Mouse (Mus musculus) embryo, embryonic 9.5 days (tissue): ENCODE data around the gene Olfr463.
"Not testable (repeated sequence)": the region's sequence is repeated elsewhere in the genome, so short reads cannot be mapped to it uniquely, and the experiment has no call there.

Source experiments
- DNase-seq: peaks from one replicate; pipeline ENCODE4 v3.0.0-alpha.2; 2017; ENCODE audit errors: extremely low spot score

Gene Olfr463

DNA sequence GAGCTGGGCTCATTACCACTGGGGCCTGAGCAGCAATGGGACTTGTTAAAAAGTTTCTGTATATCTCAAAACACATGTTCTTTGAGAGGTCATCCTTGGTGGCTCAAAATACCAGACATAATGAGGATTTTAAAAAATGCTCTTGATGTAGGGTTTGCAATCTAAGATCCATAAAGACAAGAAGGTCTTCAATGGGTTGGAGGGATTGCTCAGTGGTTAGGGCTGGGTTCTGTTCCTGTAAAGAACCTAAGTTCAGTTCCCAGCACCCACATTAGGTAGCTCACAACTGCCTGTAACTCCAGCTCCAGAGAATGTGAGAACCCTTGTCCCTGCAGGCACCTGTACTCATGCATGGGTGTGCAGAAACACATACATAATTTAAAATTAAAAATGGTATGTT, at the start of gene Olfr463:
Gene Olfr463, minus strand, starts transcription at position 101 of the 400 bp plus-strand sequence.
- DNase-seq: no peak

DNA sequence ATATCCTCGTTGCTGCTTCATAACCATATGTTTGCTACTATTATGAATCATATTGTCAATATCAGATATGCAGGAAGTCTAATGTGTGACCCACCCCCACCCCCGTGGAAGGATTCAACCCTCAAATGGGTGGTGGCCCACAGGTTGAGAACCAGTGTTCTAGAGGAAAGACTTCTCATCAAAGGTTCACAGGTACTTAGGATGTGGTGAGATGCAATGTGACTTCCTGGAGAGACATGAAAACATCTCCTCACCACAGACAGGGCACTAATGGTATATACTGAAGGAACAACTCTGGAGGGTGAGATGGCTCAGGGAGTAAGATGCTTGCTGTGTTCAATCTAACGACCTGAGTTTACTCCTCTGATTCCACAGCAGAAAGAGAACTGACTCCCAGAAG, 38.3 kb upstream of the Olfr463 start:
- DNase-seq: no peak

- no peak for DNase-seq
These were observed 36.5 kb upstream of the Olfr463 start for GRCm38 (mm10) chr11:87933731-87934130.

GRCm38 (mm10) chr11:87930348-87930747, 33.2 kb upstream of the Olfr463 start:
- no peak for DNase-seq

- peak; percentile 49 for DNase-seq
These were observed 23.8 kb upstream of the Olfr463 start, which contains the start of gene Olfr464 for GRCm38 (mm10) chr11:87920966-87921365. TSS of gene Olfr464 (minus strand) at chr11:87920967.

GRCm38 (mm10) chr11:87920301-87920700, 23.1 kb upstream of the Olfr463 start:
- DNase-seq: no peak

GRCm38 (mm10) chr11:87916005-87916404, 18.8 kb upstream of the Olfr463 start:
- no peak for DNase-seq

DNA sequence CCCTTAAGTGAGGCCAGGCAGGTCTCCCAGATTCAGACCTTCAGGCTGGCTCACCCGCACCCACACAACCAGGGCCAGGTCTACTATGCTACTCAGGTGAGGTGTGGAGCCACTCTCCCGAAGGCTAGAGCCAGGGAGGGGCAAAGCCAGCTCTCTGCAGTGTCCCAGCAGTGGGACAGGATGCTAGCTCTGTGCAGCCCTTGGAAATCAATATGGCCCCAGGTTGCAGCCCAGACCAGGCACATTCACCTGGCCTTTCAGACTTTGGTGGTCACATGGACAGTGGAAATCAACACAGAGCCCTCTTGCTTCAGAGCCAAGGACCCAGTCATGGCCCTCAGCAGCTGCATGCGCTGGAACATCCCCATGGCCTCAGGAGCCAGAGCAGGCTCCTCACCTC, 7.1 kb upstream of the Olfr463 start:
- DNase-seq: no peak

DNA sequence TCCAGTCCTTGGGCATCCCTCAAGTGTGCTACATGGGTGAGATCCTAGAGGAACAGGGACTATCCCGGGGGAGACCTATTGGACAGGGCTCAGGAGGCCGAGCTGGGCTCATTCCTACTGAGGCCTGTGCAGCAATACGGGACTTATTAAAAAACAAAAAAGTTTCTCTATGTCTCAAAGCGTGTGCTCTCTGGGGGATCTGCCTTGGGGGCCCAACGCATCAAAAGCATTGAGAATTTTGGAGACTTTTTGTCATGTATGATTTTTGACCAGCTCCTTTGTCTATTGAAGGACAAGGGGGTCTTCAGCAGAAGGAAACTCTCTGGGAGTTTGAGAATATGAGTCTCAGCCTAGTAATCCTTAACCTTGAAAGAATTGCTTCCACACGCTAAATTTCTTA, 5.0 kb downstream of the Olfr463 start, which contains the start of gene Olfr462:
Gene Olfr462, minus strand, starts transcription at position 101 of the 400 bp plus-strand sequence.
- DNase-seq: no peak

GRCm38 (mm10) chr11:87884856-87885255, 12.3 kb downstream of the Olfr463 start:
- no peak for DNase-seq

- DNase-seq: peak; percentile 20
These were observed 13.7 kb downstream of the Olfr463 start for GRCm38 (mm10) chr11:87883493-87883892.

DNA sequence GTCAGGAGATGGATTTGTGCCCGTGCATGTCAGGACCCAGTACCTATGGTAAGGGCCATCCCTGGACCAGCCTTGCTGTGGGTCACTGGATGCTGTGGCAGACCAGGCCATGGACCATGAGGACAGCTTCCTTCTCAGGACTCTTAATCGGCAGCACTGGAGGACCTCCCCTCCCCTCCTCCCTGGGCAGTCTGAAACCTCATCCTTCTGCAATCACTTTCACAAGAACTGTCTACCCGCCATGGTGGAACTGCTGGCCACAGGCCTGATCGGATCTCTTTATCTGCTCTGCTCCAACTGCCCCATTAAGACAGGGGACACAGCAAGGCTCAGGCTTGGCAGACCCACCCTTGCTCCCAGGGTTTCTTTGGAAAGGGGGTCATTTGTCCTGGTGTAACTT, 15.5 kb downstream of the Olfr463 start:
- DNase-seq: no peak

GRCm38 (mm10) chr11:87879826-87880225, 17.4 kb downstream of the Olfr463 start:
- DNase-seq: no peak

DNA sequence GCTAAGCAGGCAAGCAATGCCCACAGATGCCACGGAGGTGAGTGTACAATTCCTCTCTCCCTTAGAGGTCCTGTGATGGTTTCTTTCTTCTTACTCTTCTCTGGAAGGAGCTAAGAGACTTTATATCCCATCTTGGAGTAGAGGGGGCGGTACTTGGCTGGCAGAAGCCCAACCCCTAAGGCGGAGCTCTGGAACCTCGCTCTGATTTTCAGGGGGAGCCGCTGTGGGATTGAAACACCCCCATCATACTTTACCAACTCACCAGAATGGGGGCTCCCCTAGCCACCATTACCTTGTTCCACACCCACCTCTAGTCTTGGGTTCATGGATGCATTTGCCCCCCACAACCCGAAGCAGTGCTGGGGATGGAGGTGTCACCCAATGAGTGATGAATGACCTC, 21.8 kb downstream of the Olfr463 start, which contains the start of gene Epx:
Gene Epx, minus strand, starts transcription at position 101 of the 400 bp plus-strand sequence.
- DNase-seq: no peak

GRCm38 (mm10) chr11:87871766-87872165, 25.4 kb downstream of the Olfr463 start:
- no peak for DNase-seq

DNA sequence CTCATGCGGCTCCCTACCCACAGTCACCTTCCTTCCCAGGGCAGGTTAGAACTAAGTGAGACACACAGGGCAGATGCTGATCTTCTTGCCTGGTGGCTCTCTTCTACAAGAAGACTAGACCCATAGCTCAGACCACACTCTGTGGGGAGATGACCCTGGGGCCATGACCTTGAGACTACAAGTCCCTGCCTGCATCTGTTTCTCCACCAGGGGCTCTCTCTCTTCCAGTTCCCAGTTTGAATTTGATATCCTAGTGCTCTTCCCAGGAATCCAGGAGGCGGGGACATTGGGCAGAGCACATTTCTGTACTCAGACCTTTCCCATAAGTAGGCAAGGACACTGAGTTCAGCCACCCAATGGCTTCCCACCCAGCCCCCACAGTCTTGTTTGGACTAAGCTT, 27.1 kb downstream of the Olfr463 start:
- no peak for DNase-seq

GRCm38 (mm10) chr11:87866891-87867290, 30.3 kb downstream of the Olfr463 start:
- DNase-seq: not testable (repeated sequence)

GRCm38 (mm10) chr11:87862805-87863204, 34.4 kb downstream of the Olfr463 start:
- DNase-seq: no peak

DNA sequence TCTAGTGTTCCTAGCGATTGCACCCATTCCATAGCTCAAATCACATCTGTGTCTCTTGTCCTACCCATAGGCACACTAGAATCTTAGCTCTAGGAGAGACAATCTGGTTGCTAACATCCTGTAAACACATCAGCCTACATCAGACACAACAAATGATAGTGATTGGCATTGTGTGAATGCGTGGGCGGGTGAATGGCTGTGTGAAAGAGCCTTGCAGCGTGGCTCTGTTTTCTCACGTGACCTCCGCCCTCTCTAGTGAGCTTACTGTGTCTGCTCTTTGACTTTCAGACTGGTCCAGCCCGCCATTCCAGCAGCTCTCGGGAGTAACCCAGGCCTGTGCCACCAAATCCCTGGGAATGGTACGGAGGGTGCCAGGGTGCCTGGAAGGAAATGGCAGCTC, 36.8 kb downstream of the Olfr463 start:
- DNase-seq: no peak

DNA sequence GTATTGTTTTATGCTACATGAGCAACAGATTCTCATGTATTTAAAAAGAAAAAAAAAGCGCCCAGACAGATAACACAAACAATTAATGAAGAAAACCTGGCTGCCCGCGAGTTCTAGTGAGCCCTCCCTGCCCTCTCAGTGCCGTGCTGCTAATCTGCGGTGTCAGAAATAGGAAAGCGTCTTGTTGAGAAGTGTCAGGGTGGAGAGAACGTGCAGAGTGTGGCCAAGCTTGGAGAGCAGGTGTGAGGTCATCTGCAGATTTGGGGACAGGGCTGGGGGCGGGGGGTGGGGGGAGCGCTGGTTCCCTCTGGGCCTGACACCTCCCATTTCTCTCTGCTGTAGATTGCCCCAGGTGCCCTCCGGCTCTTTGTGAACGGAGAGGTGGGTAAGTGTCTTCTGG, 37.9 kb downstream of the Olfr463 start:
- no peak for DNase-seq

DNA sequence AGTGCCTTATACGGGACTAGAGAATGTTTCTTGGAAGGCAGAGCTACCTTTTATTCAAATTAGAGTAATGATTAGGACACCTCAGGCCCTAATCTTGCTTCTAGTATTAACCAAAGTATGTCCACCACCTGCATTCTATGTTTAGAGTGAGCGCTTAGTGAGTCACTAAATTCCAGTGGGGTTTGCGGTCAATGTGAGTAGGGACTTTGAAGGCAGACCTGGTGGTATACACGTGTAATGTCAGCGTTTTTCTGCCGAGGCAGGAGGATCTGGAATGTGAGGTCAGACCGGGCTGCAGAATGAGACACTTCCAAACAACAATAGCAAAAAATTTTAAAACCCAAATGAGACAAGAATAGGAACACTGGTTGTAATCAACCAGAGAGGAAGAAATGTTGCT, 42.6 kb downstream of the Olfr463 start:
- no peak for DNase-seq

DNA sequence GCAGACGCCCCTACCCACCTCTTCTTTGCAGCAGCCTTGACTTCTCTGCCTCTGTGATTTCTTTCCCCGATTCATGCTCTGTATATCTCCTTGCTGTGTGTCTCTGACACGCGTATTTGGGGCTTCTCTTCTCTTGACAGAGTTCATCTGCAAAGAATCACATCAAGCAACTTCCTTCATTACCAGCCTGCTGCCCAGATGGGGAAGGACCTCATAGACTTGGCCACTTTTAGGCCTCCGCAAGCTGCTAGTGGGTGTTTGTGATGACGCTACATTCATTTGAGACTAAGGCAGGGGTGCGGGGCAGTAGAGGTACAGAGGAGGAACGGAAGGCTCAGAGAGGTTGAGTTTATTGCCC, 43.6 kb downstream of the Olfr463 start:
- no peak for DNase-seq

DNA sequence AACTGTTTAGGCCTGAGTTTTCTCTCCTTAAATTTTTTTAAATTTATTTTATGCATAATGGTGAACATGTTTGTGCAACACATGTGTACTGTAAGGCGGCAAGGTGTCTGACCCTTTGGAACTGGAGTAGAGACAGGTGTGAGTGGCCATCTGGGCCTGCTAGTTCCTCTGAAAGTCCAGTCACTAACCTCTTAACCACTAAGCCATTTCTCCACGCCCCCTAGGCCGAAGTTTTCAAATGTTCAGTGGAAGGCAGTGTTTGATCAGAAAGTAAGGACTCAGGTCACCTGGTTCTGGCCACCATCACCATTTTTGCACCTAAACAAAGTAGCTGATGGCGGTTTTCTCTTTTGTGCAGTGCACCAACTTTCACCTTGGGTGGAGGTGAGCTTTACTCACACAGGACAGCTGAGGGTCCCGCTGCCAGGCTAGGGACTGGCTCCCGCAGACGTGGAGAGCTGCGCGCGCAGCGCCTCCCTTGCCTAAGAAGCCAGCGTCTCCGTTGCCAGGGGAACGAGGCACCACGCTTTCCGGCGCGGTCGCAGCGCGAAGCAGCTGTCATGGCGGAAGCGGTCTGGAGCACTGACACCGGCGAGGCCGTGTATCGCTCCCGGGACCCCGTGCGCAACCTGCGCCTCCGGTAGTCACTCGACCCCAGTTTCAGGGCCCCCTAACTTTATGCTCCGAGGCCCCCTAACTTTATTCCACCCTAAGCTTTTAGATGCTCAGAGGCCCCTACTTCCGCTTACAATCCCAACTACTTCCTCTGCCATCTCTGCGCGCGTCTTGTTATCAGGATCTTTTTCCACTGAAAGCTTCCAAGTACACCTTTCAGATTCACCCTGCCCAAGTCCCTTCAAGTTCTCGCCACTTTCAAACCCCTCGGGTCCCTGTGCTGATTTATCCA, 44.2 kb downstream of the Olfr463 start, which contains the start of gene Mks1:
Gene Mks1, plus strand, starts transcription at position 526 of the 907 bp plus-strand sequence.
- peak; percentile 90 for DNase-seq
